Mouse (Mus musculus) C2C12 (cell line): ENCODE results near the gene Wipf2.
"Not testable (repeated sequence)": the region's sequence is repeated elsewhere in the genome, so short reads cannot be mapped to it uniquely, and the experiment has no call there.

ENCODE experiments used
- MAX ChIP-seq: IDR thresholded peaks from one replicate; pipeline ENCODE4 v1.6.1; 2011; ENCODE audit warnings: mild to moderate bottlenecking, control low read depth
- MYOG ChIP-seq: IDR thresholded peaks from one replicate; pipeline ENCODE4 v1.6.1; 2011; ENCODE audit not compliant: control insufficient read depth, insufficient read length; ENCODE audit errors: extremely low read depth
- USF1 ChIP-seq: IDR thresholded peaks from one replicate; pipeline ENCODE4 v1.6.1; 2011; ENCODE audit warnings: low read depth, mild to moderate bottlenecking, control low read depth, moderate library complexity

DNA sequence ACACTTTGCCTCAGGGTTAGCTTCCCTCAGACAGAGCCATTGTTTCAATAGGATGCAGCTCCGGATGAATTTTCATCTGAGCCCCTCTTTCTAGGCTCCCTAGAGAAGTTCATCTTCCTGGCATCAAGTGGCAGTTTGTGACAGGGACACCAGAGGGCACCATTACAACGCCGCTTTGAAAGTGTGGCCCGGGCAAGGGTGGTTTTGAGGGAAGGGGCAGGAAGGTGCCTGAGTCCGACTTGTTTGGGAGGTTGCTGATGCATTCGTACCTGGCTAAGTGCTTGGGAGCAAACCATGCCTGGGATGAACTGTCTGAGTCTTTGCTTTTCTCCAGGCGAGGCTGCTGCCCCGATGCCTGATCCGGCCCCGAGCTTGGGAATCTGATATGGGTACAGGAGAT lies 58.9 kb downstream of the Wipf2 start:
- TF ChIP-seq MYOG, MAX, USF1: not testable (repeated sequence)
